Mouse (Mus musculus) left cerebral cortex, postnatal 14 days (tissue): Measurements from ENCODE around the gene Slc37a1. TPM values are rescaled to one million over a fixed set of nuclear protein-coding genes. Genes with fewer than 3 reads are reported as not detected.
A peak's percentile ranks its signal among the peaks of the same experiment; 100 is the strongest.

ENCODE experiments used
- DNase-seq, 2 experiments: peaks; one replicate each; pipeline ENCODE4 v3.0.0; 2021 to 2022; ENCODE audit warnings: low spot score in 2 of 2, mixed read lengths in 1 of 2
- intact Hi-C: fragments of 180-260 bp; cut with DNase I; formaldehyde crosslinking; loops from one replicate; pipeline ENCODE4 v1.15.1; 2025
- total RNA-seq, 2 experiments: library from RNA; stranded (reverse); gene quantifications; 2 replicates each; pipeline ENCODE4 v1.2.3; 2021

The Slc37a1 gene
- total RNA-seq, 2 experiments from 2014 or later = 4.7 to 6.6 TPM

GRCm38 (mm10) chr17:31378361-31378761 lies 91.8 kb downstream of the Slc37a1 start:
- intact Hi-C loops = loop anchor here (1.0 to 5.0 kb wide), 3 partner anchors 46 to 114 kb away; no protein-coding TSS in a partner anchor
- peak in 1 of 2 experiments; percentile 59 for DNase-seq

DNA sequence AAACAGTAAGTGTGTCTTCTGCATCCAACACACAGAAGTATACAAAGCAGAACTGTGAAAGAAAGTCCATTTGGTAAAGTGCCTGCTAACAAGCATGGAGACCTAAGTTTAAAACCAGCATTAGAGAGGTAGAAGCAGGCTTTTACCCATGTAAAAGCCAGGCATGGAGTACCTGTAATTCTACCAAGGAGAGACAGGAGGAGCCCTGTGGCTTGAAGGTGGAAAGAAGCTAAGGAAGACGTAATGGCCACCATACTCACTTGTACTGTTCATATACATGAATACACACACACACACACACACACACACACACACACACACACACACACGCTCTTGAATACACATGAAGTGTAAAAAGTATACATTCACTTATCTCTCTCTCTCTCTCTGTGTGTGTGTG lies 92.5 kb downstream of the Slc37a1 start:
- no peak for DNase-seq
- intact Hi-C loops = loop anchor here (5.0 kb wide), 2 partner anchors 47 to 68 kb away; no protein-coding TSS in a partner anchor

DNA sequence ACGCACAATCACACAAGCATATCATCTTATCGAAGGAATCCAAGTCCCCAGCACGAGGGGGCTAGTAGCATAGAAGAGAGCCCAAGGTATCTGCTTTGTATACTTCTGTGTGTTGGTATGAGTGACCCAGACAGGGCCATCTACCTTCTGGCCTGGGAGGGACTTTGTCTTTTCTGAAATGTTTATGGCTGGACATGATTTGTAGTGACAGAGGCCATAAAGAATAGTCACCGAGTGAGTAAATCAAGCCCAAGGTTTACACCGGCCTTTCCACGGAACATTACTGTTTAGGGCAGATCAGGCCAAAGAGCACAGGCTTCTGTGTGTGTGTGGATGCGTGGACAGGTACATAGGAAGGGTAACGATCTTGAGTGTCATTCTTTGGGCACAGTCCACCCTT lies 93.3 kb downstream of the Slc37a1 start:
- no peak for DNase-seq
- intact Hi-C loops = loop anchor here (5.0 kb wide), 2 partner anchors 48 to 67 kb away; no protein-coding TSS in a partner anchor

DNA sequence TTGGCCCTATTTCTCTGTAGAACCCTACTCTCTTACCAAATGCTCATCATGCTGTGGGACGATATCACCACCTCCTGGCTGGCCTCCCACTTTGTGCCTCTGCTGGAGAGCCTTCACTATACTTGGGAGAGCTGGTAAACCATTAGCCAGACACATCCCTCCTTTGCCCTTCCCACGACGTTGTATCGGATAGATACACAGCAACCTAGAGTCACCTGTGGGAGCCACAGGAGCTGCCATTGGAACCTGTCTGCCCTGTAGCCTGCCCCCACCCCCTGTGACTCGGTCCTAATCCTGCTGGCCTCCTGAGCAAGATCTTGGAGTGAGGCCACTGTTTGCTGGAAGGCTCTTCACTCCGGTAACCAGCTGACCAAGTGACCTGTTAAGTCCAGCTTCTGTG lies 96.7 kb downstream of the Slc37a1 start:
- intact Hi-C loops = no loop called here
- DNase-seq = no peak

GRCm38 (mm10) chr17:31384968-31385627 lies 98.5 kb downstream of the Slc37a1 start:
- intact Hi-C loops = loop anchor here (5.0 kb wide), 2 partner anchors 42 to 67 kb away; no protein-coding TSS in a partner anchor
- DNase-seq = no peak

DNA sequence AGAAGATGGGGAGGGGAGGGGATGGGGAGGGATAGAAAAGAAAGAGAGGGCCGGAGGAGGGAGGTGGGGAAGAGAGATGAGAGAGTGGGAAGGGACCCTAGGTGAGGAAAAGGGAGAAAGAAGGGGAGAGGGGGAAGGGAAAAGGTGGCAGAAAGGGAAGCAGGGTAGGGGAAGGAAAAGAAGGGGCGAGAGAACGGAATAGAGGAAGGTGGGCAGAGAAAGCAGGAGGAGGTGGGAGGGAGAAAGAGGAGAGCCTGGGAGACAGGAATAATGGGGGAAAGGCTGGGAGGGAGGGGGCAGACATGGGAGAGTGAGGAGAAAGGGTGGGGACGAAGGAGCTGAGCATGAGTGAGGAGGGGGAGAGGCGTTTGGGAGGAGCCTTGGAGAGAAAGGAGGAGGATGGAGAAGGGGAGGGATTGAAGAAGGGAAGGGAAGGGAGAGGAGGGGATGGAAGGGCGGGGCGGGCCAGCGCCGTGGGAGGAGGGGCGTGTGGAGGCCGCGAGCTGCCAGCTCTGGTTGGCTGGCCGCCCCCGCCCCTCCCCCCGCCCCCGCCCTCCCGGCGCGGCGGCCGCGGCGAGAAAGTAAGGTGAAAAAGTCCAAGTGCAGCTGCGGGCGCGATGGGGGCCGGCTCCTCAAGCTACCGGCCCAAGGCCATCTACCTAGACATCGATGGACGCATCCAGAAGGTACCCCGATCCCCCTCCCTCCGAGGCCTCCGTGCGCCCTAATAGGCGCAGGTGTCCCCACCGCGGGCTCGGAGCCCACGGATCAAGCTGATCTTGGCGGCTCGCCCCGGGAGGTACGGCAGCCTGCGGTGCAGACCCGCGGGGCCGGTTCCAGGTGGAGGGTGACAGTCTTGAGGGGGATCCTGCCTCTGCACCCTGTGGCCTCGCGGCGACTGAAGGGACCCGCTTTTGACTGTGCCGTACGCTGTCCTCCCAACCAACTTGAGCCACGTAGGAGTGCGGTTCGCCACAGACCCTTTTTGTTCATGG lies 99.4 kb downstream of the Slc37a1 start, which contains the start of gene Pde9a:
Gene Pde9a, plus strand, starts transcription at position 540 of the 995 bp plus-strand sequence.
- peak; percentile 69 to 75 for DNase-seq

GRCm38 (mm10) chr17:31386766-31387275 lies 100.2 kb downstream of the Slc37a1 start:
- intact Hi-C loops = loop anchor here (5.0 kb wide), 2 partner anchors 40 to 65 kb away; no protein-coding TSS in a partner anchor

More for the DNA sequence above, 99.4 kb downstream of the Slc37a1 start, which contains the start of gene Pde9a:
- intact Hi-C loops = loop anchor here (5.0 kb wide), 2 partner anchors 41 to 66 kb away; no protein-coding TSS in a partner anchor

GRCm38 (mm10) chr17:31389432-31390050 lies 102.9 kb downstream of the Slc37a1 start:
- intact Hi-C loops = loop anchor here (5.0 kb wide), 2 partner anchors 38 to 63 kb away; no protein-coding TSS in a partner anchor
- DNase-seq = no peak

More at GRCm38 (mm10) chr17:31386766-31387275, 100.2 kb downstream of the Slc37a1 start:
- no peak for DNase-seq

DNA sequence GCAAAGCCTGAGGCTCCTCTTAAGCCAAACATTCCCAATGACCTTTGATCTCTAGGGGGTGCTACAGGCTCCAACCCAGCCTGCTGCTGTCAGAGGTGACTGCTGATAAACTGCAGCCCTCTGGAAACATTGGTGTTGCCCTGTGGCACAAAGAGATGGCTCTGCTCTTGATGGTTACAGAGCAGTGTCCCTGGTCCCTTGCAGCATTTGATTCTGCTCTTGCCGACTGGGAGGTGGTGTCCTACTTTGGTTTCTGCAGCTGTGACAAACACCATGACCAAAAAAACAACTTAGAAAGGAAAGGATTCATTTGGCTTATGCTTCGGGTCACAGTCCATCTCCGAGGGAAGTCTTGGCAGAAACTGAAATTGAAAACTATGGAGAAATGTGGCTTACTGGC lies 104.9 kb downstream of the Slc37a1 start:
- intact Hi-C loops = no loop called here
- DNase-seq = no peak

- intact Hi-C loops = no loop called here
- no peak for DNase-seq
Observed at GRCm38 (mm10) chr17:31392041-31392440, 105.4 kb downstream of the Slc37a1 start.

GRCm38 (mm10) chr17:31393811-31394210 lies 107.2 kb downstream of the Slc37a1 start:
- DNase-seq = no peak
- intact Hi-C loops = no loop called here

DNA sequence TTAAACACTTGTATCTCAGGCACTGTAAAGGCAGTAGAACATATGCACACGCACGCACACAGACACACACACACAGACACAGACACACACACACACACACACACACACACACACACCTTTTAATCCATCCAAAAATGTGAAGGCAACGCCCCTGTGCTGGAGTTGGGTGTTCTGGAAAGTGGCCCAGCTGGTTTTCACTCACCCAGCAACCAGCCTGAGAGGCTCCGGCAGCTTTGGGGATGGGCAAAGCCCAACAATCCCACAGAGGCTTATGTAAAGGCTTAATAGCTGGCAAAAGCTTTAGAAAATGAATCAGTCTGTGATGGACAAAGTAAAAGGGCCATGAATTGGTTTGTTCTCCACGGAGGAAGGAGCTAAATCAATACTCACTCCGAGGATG lies 113.7 kb downstream of the Slc37a1 start:
- DNase-seq = peak in 1 of 2 experiments; percentile 52
- intact Hi-C loops = no loop called here

Other genes starting within 250 kb of the Slc37a1 start
- 10 to 100 TPM; 41.6 to 52.7 TPM for gene Abcg1, start 229.1 kb upstream of the Slc37a1 start, total RNA-seq
- not detected for gene Tff3, start 157.1 kb upstream of the Slc37a1 start, total RNA-seq
- gene Tff2, start 142.5 kb upstream of the Slc37a1 start, total RNA-seq = not detected
- not detected for gene Tff1, start 121.5 kb upstream of the Slc37a1 start, total RNA-seq
- gene Tmprss3, start 87.8 kb upstream of the Slc37a1 start, total RNA-seq = under 1 TPM in 1 of 2 experiments, not detected in 1; 0.13 TPM
- gene Ubash3a, start 78.9 kb upstream of the Slc37a1 start, total RNA-seq = not detected
- 10 to 100 TPM; 13.6 to 17.6 TPM for gene Rsph1, start 9.4 kb upstream of the Slc37a1 start, total RNA-seq
- 10 to 100 TPM; 24.4 to 27.2 TPM for gene Pde9a, start 99.4 kb downstream of the Slc37a1 start, total RNA-seq
- gene Wdr4, start 233.2 kb downstream of the Slc37a1 start, total RNA-seq = 10 to 100 TPM; 26.5 to 28.0 TPM
- 100 to 1,000 TPM; 311 to 320 TPM for gene Ndufv3, start 233.3 kb downstream of the Slc37a1 start, total RNA-seq